Mouse (Mus musculus) T-cell, adult 66 days (primary cell): ENCODE measurements around the gene Olfr804. TPM values are rescaled to one million over a fixed set of nuclear protein-coding genes. Genes with fewer than 3 reads are reported as not detected.

Experiments
- total RNA-seq, 2 experiments: library from RNA; stranded (reverse); gene quantifications; 3 replicates in 1 of 2; 4 replicates in 1 of 2; pipeline ENCODE4 v1.2.4; 2023

The Olfr804 gene
- not detected for total RNA-seq

DNA sequence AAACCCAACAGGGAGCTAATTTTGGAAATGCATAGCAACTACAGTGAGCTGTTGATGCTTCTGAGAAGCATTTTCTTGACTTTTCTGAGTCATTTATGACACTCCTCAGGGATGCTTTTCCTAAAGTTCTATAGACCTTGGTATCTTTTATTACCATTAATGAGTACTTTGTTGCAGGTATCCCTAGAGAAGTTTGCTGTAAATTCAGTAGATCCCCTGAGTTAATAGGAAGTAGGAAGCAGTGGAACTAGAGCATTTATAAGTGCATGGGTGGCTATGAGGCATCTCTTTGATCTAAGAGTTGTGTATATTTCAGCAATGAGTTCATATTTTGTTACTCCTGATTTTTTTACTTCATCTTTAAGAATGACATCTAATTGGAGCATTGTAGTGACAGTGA lies at the start of gene Olfr804:
Gene Olfr804, plus strand, starts transcription at position 301 of the 400 bp plus-strand sequence.

DNA sequence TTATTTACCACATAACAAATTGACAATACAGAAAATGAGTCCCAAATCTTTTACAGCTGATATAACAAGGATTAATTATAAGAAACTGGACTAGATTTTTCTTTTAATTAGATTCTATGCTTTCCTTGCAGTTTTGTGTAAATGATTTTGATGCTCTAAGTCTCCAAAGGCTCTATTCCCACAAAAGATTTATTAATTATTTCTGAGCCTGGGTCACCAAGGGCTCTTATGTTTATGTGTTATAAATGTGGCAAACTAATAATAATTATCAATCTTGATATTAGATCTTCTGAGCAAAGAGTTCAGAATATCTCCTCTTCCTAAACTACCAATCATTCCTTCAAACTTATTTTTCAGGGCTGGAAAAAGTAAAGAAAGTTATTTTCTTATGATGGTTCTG lies 45.6 kb upstream of the Olfr804 start, which contains the start of gene Olfr800:
Gene Olfr800, plus strand, starts transcription at position 301 of the 400 bp plus-strand sequence.

DNA sequence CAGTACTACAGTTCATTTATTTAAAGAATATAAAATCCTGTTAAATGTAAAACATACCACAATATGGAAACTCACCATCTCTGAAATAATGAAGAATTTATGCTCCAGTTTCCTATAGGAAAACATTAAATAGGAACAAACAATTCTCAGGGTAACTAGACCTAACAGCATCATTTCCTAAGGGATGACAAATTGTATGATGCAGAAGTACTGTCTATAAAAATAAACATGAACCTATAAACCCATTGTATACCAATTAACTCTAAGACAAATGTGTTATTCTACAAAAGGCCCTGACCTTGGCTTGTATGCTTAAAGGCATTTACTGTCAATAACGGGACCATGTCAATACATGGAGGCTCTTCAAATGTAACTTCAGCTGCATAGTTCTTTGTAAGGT lies 29.2 kb upstream of the Olfr804 start, which contains the start of gene Olfr801:
Gene Olfr801, minus strand, starts transcription at position 101 of the 400 bp plus-strand sequence.

DNA sequence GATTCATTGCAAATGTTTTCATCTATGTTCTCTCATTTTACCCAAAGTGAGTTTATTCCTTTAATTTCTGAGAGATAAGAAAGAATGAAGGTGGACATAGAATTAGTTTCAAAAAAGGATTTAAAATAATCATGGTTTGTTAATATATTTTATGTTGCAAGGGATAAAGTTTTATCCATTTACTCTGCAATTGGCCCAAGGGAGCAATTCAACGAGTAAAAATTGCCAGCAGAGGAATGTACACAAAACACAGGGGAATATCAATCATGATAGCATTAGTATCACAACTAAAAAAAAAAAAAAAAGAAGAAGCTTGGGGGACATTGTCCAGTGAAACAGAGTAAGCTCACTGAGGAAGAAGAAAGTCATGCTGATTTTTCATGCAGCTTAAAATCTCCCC lies 14.9 kb upstream of the Olfr804 start, which contains the start of gene Olfr802:
Gene Olfr802, minus strand, starts transcription at position 101 of the 400 bp plus-strand sequence.

DNA sequence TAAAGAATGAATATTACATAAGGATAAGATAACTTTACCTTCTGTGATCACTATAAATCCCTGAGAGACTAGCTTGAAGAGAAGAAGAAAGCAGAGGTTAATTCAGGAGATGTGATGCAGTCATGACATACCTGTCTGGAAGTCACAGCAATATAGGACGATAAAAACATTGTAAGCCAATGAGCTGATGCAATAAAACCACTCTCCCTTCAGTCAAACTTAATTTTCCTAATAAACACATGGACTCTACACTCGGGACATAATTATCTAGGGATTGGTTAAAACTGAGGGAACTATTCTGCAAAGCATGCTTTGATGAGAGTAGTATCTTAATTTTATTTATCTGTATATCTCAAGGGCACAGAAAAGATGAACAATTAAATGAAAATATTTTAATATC lies 8.8 kb upstream of the Olfr804 start, which contains the start of gene Olfr803:
Gene Olfr803, minus strand, starts transcription at position 101 of the 400 bp plus-strand sequence.

DNA sequence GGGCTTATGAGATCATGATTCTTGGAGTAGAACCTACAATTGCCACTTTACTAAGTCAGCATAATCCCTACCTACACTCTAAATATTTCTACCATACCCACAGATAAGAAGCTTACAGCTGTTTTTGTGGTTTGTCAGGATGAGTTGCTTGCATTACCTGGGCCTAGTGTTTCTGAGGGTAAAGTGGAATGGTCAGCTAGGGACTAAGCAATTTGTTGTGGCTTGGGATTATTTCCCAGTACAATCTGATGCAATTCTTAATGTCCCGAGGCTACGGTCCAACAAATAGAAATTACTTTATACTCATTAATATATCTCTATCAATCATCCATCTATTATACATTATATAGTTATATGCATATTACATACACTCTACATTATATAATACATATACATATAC lies 26.3 kb downstream of the Olfr804 start, which contains the start of gene Olfr805:
Gene Olfr805, minus strand, starts transcription at position 101 of the 400 bp plus-strand sequence.

GRCm38 (mm10) chr10:129741821-129742220 lies 38.8 kb downstream of the Olfr804 start, which contains the start of gene Olfr806:
Gene Olfr806 (minus strand): TSS chr10:129741921.

DNA sequence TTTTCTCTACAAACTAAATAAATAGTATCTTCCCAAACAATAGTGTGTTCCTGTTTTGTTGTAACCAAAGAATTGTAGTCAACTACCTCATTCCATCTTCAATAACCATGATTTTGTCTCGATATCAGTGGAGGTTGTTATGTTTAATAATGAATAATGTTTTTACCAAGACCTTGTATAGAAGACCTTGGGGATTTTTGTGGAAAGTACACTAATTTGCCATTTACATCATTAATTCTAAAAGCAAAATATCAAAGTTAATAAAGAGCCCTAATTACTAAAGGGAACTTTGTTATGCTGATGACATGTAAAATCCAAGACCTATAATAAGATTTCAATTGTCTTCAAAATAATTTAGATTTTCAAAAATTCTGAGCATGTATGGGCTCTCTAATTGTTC lies 54.7 kb downstream of the Olfr804 start, which contains the start of gene Olfr807:
Gene Olfr807, minus strand, starts transcription at position 101 of the 400 bp plus-strand sequence.

Other genes with a start within 250 kb of the Olfr804 start
- not detected for gene Olfr787, start 241.3 kb upstream of the Olfr804 start, total RNA-seq
- gene Olfr788, start 232.2 kb upstream of the Olfr804 start, total RNA-seq, result not detected
- gene Olfr789, start 218.5 kb upstream of the Olfr804 start, total RNA-seq, result not detected
- not detected for gene Olfr790, start 204.7 kb upstream of the Olfr804 start, total RNA-seq
- gene Olfr791, start 181.4 kb upstream of the Olfr804 start, total RNA-seq, result not detected
- not detected for gene Olfr792, start 164.0 kb upstream of the Olfr804 start, total RNA-seq
- not detected for gene Olfr794, start 135.6 kb upstream of the Olfr804 start, total RNA-seq
- not detected for gene Olfr796, start 90.6 kb upstream of the Olfr804 start, total RNA-seq
- not detected for gene Olfr798, start 75.3 kb upstream of the Olfr804 start, total RNA-seq
- gene Olfr799, start 65.7 kb upstream of the Olfr804 start, total RNA-seq, result not detected
- gene Olfr800, start 45.5 kb upstream of the Olfr804 start, total RNA-seq, result not detected
- not detected for gene Olfr801, start 29.3 kb upstream of the Olfr804 start, total RNA-seq
- not detected for gene Olfr802, start 15.0 kb upstream of the Olfr804 start, total RNA-seq
- gene Olfr803, start 8.9 kb upstream of the Olfr804 start, total RNA-seq, result not detected
- gene Olfr805, start 26.2 kb downstream of the Olfr804 start, total RNA-seq, result not detected
- not detected for gene Olfr806, start 38.7 kb downstream of the Olfr804 start, total RNA-seq
- not detected for gene Olfr807, start 54.6 kb downstream of the Olfr804 start, total RNA-seq
- not detected for gene Olfr808, start 62.3 kb downstream of the Olfr804 start, total RNA-seq
- not detected for gene Olfr809, start 71.4 kb downstream of the Olfr804 start, total RNA-seq
- gene Olfr810, start 91.7 kb downstream of the Olfr804 start, total RNA-seq, result not detected
- gene Olfr811, start 101.2 kb downstream of the Olfr804 start, total RNA-seq, result not detected
- gene Olfr812, start 142.9 kb downstream of the Olfr804 start, total RNA-seq, result not detected
- not detected for gene Olfr813, start 152.2 kb downstream of the Olfr804 start, total RNA-seq
- gene Olfr814, start 176.6 kb downstream of the Olfr804 start, total RNA-seq, result not detected
- gene Olfr815, start 202.7 kb downstream of the Olfr804 start, total RNA-seq, result not detected
- gene Olfr816, start 212.4 kb downstream of the Olfr804 start, total RNA-seq, result not detected
- not detected for gene Olfr818, start 245.9 kb downstream of the Olfr804 start, total RNA-seq